Mouse (Mus musculus): ENCODE results near the gene Gria1.

DNA sequence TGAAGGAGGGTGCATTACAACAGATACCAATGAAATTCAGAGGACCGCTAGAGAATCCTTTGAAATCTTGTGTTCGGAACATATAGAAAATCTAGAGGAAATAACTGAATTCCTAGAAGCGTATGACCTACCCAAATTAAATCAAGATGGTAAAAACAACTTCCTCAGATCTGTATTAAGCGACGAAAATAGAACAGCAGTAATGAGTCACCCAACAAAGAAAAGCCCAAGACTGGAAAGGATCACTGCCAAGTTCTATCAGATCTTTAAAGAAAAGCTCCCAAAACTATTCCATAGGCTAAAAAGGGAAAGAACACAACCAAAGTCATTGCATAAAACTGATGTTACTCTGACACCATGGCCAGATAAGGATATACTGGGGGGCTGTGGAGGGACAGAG lies 183.6 kb downstream of the Gria1 start:
- TF ChIP-seq CTCF (IDR thresholded peaks at IDR 0.05; ENCODE audit: control insufficient read depth, insufficient read depth, low read length) (no peak), POLR2A (IDR thresholded peaks at IDR 0.05; ENCODE audit: borderline replicate concordance, control insufficient read depth, low read depth, low read length) (no peak)

All from bone marrow, adult 2 months (tissue).